Mouse (Mus musculus) yolk sac, embryonic 10.5 days (tissue): ENCODE data around the gene 4931428F04Rik.
"Not testable (repeated sequence)": the region's sequence is repeated elsewhere in the genome, so short reads cannot be mapped to it uniquely, and the experiment has no call there.

Experiments
- DNase-seq: peaks from one replicate; pipeline ENCODE4 v3.0.0-alpha.2; 2017; ENCODE audit warnings: low spot score

Gene 4931428F04Rik

GRCm38 (mm10) chr8:105307670-105308069, 18.0 kb upstream of the 4931428F04Rik start:
- DNase-seq, result no peak

- DNase-seq, result no peak
Observed at GRCm38 (mm10) chr8:105306146-105306691, 16.6 kb upstream of the 4931428F04Rik start.

GRCm38 (mm10) chr8:105305211-105306145, 15.8 kb upstream of the 4931428F04Rik start, which contains the start of gene Elmo3:
TSS of gene Elmo3 (plus strand) at chr8:105305601.
- peak; percentile 89 for DNase-seq

GRCm38 (mm10) chr8:105304325-105305210, 14.9 kb upstream of the 4931428F04Rik start:
- no peak for DNase-seq

- DNase-seq, result no peak
Observed at GRCm38 (mm10) chr8:105303874-105304273, 14.2 kb upstream of the 4931428F04Rik start.

- no peak for DNase-seq
Observed at GRCm38 (mm10) chr8:105303396-105303795, 13.7 kb upstream of the 4931428F04Rik start.

GRCm38 (mm10) chr8:105299962-105300361, 10.3 kb upstream of the 4931428F04Rik start:
- no peak for DNase-seq

GRCm38 (mm10) chr8:105298351-105299252, 8.9 kb upstream of the 4931428F04Rik start:
- DNase-seq, result no peak

- DNase-seq, result peak; percentile 89
Observed at GRCm38 (mm10) chr8:105297511-105298192, 8.0 kb upstream of the 4931428F04Rik start, which contains the start of gene E2f4. TSS of gene E2f4 (plus strand) at chr8:105297663.

GRCm38 (mm10) chr8:105295895-105296573, 6.4 kb upstream of the 4931428F04Rik start, which contains the start of gene Exoc3l:
TSS of gene Exoc3l (minus strand) at chr8:105296101.
- no peak for DNase-seq

- no peak for DNase-seq
Observed at GRCm38 (mm10) chr8:105295256-105295655, 5.6 kb upstream of the 4931428F04Rik start.

- no peak for DNase-seq
Observed at GRCm38 (mm10) chr8:105294776-105295175, 5.1 kb upstream of the 4931428F04Rik start.

- no peak for DNase-seq
Observed at GRCm38 (mm10) chr8:105293405-105293804, 3.7 kb upstream of the 4931428F04Rik start.

- DNase-seq, result no peak
Observed at GRCm38 (mm10) chr8:105292471-105292870, 2.8 kb upstream of the 4931428F04Rik start.

GRCm38 (mm10) chr8:105291802-105292201, 2.1 kb upstream of the 4931428F04Rik start:
- DNase-seq, result not testable (repeated sequence)

- DNase-seq, result not testable (repeated sequence)
Observed at GRCm38 (mm10) chr8:105291364-105291763, 1.7 kb upstream of the 4931428F04Rik start.

- peak; percentile 78 for DNase-seq
Observed at GRCm38 (mm10) chr8:105290554-105291314, 1.1 kb upstream of the 4931428F04Rik start.

GRCm38 (mm10) chr8:105288958-105289732, 519 bp downstream of the 4931428F04Rik start:
- peak; percentile 91 for DNase-seq
